Mouse (Mus musculus) olfactory bulb, adult 2 months (tissue): Measurements from ENCODE around the gene Gypa. TPM values are rescaled to one million over a fixed set of nuclear protein-coding genes. Genes with fewer than 3 reads are reported as not detected.

ENCODE experiments used
- H3K27ac ChIP-seq: fragments of 200-500 bp; 2 replicates; pipeline ENCODE4 v1.5.1; 2012; ENCODE audit warnings: low read depth, low read length; ENCODE audit not compliant: insufficient read depth
- H3K4me1 ChIP-seq: fragments of 200-500 bp; 2 replicates; pipeline ENCODE4 v1.6.1; 2012; ENCODE audit warnings: low read length; ENCODE audit not compliant: control insufficient read depth, insufficient read depth
- H3K4me3 ChIP-seq: fragments of 200-500 bp; 2 replicates; pipeline ENCODE4 v1.5.1; 2012; ENCODE audit warnings: mild to moderate bottlenecking, low read depth, low read length, moderate library complexity; ENCODE audit not compliant: insufficient read depth
- CTCF ChIP-seq: fragments of 200-500 bp; IDR thresholded peaks from 2 replicates; pipeline ENCODE4 v1.5.1; 2012; ENCODE audit warnings: low read depth, mild to moderate bottlenecking, low read length, moderate library complexity; ENCODE audit not compliant: insufficient read depth
- POLR2A ChIP-seq: fragments of 200-500 bp; IDR thresholded peaks from 2 replicates; pipeline ENCODE4 v1.6.1; 2012; ENCODE audit warnings: mild to moderate bottlenecking, low read depth, low read length, moderate library complexity; ENCODE audit not compliant: insufficient read depth
- WGBS: fragments of 180-500 bp; shearing (Covaris S2); methylation state at CpG from one replicate; pipeline ENCODE4 v1.1.7; 2018; 5-methylcytosine and 5-hydroxymethylcytosine counted together
- polyA plus RNA-seq: library from polyadenylated mRNA; stranded (reverse); fragments of >200 nt; gene quantifications from 2 replicates; pipeline ENCODE4 v1.2.4, GENCODE M21; 2012; ENCODE audit warnings: low replicate concordance; ENCODE audit not compliant: missing spikeins, insufficient read depth, insufficient read length

The Gypa gene
- polyA plus RNA-seq, 1 experiment: not detected

DNA sequence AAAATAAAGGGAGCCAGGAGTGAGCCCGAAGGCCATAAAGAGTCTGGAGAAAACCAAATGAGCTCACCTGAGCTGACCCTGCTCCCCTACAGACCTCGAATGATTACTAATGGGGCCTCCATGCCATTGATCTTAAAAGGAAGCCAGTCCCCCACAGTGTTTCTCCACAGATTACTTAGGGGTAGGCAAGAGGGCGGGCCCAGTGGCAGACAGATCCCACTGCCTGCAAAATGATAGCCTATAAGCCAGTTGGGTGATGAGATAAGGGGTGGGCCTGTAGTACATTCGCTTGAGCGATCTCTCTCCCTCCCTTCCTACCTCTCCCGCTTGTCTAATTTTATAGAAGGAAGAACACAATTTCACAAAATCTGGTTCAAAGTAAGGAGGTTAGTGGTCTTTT, 7.7 kb downstream of the Gypa start:
- Histone ChIP-seq H3K4me1 (no peaks in the 10 kb centered on the region), H3K27ac (no peak overlapping the region), H3K4me3 (no peak overlapping the region)
- TF ChIP-seq CTCF (no peak), POLR2A (no peak)
- WGBS: 81% methylated on average over 6 of the region's 6 CpGs

DNA sequence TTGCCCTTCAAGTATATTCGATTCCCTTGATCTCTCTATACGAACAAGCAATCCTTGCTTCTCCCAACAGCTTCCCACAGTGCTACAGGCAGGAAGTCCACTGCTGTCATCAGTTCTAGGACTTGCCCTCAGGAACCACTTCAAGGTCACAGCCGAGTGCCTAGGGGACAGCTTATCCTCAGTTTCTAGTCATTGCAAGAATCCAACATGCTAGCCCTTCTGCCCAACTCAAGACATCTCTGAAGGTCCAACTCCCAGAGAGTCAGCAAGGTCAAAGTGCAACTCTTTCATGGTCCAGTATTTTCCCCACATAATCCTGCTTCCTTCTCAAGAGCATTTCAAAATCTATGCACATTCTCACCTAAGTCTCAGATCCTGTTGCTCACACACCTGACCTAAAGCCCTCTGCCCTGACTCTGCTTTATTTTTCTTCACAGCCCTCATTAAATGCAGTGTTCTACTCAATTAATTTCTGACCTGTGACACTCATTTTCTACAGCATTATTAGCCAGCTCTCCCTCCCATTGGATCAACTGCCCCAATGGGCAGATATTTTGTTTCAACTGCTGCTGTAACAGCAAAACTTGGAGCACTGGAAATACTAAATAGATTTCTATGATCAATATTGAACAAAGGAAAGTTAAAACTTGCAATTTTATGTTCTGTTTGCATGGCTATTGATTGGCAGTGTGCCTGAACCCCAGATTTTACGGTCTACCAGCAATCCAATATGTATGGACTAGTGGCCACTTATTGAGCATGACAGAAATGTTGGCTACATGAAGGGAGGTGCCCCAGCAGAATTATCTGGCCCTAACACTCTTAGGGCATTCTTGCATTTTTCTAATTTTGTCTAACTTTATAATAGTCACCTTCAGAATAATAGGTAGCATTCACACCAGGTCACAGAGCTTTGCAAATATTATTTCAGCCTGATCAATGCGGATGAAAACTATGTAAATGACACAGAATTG, 33.1 kb downstream of the Gypa start:
- no peak overlapping the region for H3K4me3 ChIP-seq
- no peaks in the 10 kb centered on the region for H3K4me1 ChIP-seq
- no peak overlapping the region for H3K27ac ChIP-seq
- 93% methylated on average over 5 of the region's 5 CpGs for WGBS
- no peak for TF ChIP-seq POLR2A
- no peak for TF ChIP-seq CTCF

DNA sequence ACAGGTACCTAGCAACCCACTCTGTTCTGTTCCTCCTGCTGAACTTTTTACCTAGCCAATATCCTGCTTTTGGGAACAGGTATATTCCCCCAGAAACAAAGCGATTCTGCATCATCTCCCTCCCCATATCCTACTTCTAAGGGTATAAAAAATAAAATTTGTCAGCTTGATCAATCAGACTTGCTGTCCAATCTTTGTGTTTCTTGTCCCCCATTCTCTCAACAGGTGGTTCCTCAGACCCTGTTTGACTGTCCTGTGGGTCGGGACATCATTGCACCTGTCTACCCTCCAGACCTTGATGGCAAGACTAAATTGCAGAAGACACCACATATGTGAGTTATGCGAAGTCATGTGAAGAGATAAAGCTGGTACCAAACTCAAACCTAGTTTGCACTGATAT, 48.3 kb downstream of the Gypa start:
- H3K27ac ChIP-seq: no peak overlapping the region
- H3K4me3 ChIP-seq: no peak overlapping the region
- TF ChIP-seq CTCF: no peak
- whole genome bisulfite sequencing: 89% methylated on average over 3 of the region's 3 CpGs
- no peaks in the 10 kb centered on the region for H3K4me1 ChIP-seq

DNA sequence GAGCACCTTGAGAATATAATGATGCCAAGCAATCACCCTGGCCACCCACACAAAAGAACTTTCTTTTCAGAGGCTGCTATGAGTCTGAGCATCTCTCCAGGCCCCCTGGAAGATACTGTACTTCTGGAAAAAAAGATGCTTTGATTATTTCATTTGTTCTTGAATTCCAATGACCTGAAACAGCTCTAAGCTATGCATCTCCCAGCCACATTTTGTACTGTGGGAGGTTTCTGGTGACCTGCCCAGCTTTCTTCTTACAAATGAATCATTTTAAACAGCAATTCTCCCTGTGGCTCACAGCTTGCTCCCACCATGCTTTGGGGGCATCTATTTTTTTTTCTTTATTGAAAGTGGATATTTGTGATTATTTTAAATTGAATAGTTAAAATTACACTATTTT, 56.9 kb downstream of the Gypa start:
- TF ChIP-seq CTCF (no peak), POLR2A (no peak)
- Histone ChIP-seq H3K4me1 (no peaks in the 10 kb centered on the region), H3K27ac (no peak overlapping the region), H3K4me3 (no peak overlapping the region)

DNA sequence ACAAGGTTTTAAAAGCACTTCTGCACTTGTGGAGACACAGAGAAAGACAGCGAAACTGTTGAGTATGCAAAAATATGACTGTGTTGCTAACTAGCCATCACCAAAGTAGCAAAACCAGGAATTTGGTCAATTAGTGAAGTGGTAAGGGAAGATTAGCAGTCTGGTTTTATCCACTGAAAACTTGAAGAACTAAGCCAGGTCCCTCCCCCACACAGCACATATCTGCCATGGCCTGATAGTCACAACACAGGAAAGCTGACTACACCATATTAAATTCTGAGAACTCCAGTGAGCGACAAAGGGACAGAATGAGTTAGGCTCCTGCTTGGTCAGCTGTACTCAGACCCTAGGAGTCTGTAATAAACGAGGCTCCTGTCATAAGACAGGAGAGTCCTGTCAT, 57.7 kb downstream of the Gypa start:
- Histone ChIP-seq H3K4me3 (no peak overlapping the region), H3K4me1 (no peaks in the 10 kb centered on the region), H3K27ac (no peak overlapping the region)
- no peak for TF ChIP-seq CTCF
- no peak for TF ChIP-seq POLR2A
- 71% methylated on average over 3 of the region's 3 CpGs for WGBS

DNA sequence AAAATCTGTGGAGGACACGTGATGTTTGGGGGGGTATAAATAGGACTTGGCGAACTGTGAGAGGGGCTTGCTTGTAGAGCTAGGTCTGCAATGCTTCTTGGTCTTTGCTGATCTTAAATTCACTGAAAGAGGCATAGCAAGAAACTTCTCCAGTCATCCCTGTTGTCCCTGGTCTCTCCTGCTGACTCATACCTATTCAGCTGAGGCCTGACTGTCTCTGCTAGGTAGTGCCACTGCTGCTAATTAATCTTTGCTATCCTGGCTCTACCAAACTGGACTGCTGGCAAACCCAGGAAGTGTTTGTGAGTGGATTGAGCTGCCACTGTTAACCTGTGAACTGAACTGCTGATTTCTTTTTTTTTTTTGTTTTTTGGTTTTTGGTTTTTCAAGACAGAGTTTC, 61.4 kb downstream of the Gypa start:
- WGBS: 94% methylated on average over 2 of the region's 2 CpGs
- H3K4me1 ChIP-seq: no peaks in the 10 kb centered on the region
- no peak overlapping the region for H3K4me3 ChIP-seq
- TF ChIP-seq POLR2A (no peak), CTCF (no peak)
- H3K27ac ChIP-seq: no peak overlapping the region

Other genes with a start within 250 kb of the Gypa start
- not detected in 2 replicates for gene Frem3, start 117.3 kb downstream of the Gypa start, polyA plus RNA-seq
- 90.9 TPM in 1 of 2 replicates, not detected in the other for gene Smarca5, start 245.7 kb downstream of the Gypa start, polyA plus RNA-seq